Mouse (Mus musculus): ENCODE measurements around the gene Tmem101. TPM values are rescaled to one million over a fixed set of nuclear protein-coding genes. Genes with fewer than 3 reads are reported as not detected.
A peak's percentile ranks its signal among the peaks of the same experiment; 100 is the strongest.

The Tmem101 gene
- polyA plus RNA-seq (2015; fragmentation: Nextera tagmentation; extraction: Ambion mirVana): 10.9 and 11.4 TPM in 2 replicates

DNA sequence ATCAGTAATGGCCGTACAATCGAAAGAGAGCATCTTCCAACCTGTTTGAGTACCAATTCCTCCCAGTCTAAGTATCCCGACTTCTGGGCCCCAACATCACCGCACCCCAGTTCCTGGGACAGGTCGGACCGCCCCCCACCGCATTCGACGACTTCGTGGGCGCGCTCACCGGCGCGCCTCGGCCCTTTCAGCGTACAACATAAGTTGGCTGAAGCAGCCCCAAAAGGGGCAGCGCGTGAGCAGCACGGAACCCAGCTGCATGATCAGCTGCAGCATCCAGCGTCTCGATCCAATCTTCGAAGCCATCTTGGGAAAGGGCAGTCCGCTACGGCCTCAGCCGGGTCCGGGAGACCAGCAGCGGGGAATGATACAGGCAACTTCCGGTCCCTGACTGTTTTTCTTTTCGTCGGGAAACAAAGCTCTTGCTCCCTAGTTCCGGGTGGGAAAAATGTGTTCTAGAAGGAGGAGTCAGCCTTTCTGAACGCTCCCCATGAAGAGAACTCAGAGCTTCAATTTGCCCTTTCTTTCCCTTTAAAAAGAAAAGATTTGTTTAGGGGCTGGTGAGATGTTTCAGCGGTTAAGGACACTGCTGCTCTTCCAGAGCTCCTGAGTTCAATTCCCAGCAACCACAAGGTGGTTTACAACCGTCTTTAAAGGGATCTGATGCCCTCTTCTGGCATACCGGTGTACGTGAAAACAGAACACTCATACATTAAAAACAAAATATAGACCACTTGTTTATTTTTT, at the start of gene Tmem101:
Gene Tmem101 (minus strand): TSS at position 366 of the 747 bp plus-strand sequence.
- H3K27ac ChIP-seq (ENCODE audit: low read depth, low read length): 0 out of 2 replicates have a peak within 1 kb of the TSS, but pooled peaks have one; percentile 24
- H3K4me2 ChIP-seq (replicated peaks; ENCODE audit: low read depth): peak within 1 kb of the TSS; percentile 90
- H3K27me3 ChIP-seq (replicated peaks; ENCODE audit: control insufficient read depth, insufficient read depth, low read length): no peaks in the 10 kb centered on the region
- H3K36me3 ChIP-seq (ENCODE audit: control insufficient read depth, insufficient read depth): peaks cover 21% of the 10 kb centered on the region
- no peaks in the 10 kb centered on the region for H3K9me3 ChIP-seq (ENCODE audit: control insufficient read depth)
- WGBS: under 1% methylated on average over 37 of the region's 37 CpGs
- H3K9ac ChIP-seq (ENCODE audit: low read depth, low read length): peak within 1 kb of the TSS; percentile 64
- TF ChIP-seq CTCF (IDR thresholded peaks at IDR 0.05; ENCODE audit: low read depth): peak; percentile 60
- peak within 1 kb of the TSS; percentile 59 for H3K4me3 ChIP-seq (ENCODE audit: low read depth, low read length)
- ATAC-seq: peak; percentile 72
- H3K4me1 ChIP-seq (replicated peaks; ENCODE audit: control insufficient read depth, insufficient read depth, low read length): 0 out of 2 replicates have a peak, but pooled peaks cover 6% of the 10 kb centered on the region

DNA sequence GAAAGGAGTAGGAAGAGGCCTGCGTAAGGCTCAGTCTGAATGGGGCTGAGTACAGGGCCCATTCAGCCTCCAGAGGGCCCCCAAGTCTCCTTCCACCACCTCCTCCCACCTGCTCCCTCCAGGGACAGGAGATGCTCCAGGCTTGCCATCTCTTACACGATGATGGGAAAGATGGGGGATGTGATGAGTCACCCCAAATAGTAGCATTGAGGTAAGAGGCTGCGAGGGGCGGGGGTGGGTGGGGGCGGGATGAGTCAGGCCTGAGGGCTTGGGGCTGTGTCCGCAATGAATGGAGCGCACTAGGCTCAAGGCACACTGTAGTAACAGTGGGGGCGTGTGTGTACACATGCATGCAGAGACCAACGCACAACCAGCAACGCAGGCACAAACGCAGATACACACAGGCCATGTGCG, 45.2 kb upstream of the Tmem101 start:
- peaks cover 97% of the 10 kb centered on the region for H3K36me3 ChIP-seq (ENCODE audit: control insufficient read depth, insufficient read depth)
- H3K4me2 ChIP-seq (replicated peaks; ENCODE audit: low read depth): no peak overlapping the region
- ATAC-seq: no peak
- no peak overlapping the region for H3K9ac ChIP-seq (ENCODE audit: low read depth, low read length)
- H3K4me3 ChIP-seq (ENCODE audit: low read depth, low read length): no peak overlapping the region
- H3K9me3 ChIP-seq (ENCODE audit: control insufficient read depth): no peaks in the 10 kb centered on the region
- peak; percentile 52 for TF ChIP-seq CTCF (IDR thresholded peaks at IDR 0.05; ENCODE audit: low read depth)
- H3K4me1 ChIP-seq (replicated peaks; ENCODE audit: control insufficient read depth, insufficient read depth, low read length): no peaks in the 10 kb centered on the region
- no peak overlapping the region for H3K27ac ChIP-seq (ENCODE audit: low read depth, low read length)
- WGBS: 83% methylated on average over 12 of the region's 12 CpGs
- no peaks in the 10 kb centered on the region for H3K27me3 ChIP-seq (replicated peaks; ENCODE audit: control insufficient read depth, insufficient read depth, low read length)

DNA sequence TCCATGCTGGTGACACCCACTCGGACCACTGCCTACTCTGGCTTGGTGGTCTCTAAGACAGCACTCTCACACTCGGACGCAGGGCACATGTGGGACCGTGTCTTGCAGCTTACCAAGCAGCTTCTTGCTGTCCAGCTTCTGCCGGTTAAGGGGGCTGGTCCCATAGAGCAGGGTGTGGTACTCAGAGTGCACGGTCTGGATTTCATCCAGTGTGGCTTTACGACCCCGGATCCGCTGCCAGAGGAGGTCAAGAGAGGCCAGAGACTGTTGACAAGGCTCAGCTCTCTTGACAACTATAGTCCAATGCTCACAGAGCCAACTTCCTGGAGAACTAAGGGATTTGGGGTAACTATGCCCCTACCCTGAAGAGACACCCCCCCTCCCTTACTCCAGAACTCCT, 43.7 kb upstream of the Tmem101 start:
- Histone ChIP-seq H3K4me3 (ENCODE audit: low read depth, low read length) (no peak overlapping the region), H3K9me3 (ENCODE audit: control insufficient read depth) (no peaks in the 10 kb centered on the region), H3K27ac (ENCODE audit: low read depth, low read length) (no peak overlapping the region), H3K36me3 (ENCODE audit: control insufficient read depth, insufficient read depth) (peaks cover 97% of the 10 kb centered on the region), H3K9ac (ENCODE audit: low read depth, low read length) (no peak overlapping the region), H3K4me2 (replicated peaks; ENCODE audit: low read depth) (no peak overlapping the region), H3K4me1 (replicated peaks; ENCODE audit: control insufficient read depth, insufficient read depth, low read length) (no peaks in the 10 kb centered on the region), H3K27me3 (replicated peaks; ENCODE audit: control insufficient read depth, insufficient read depth, low read length) (no peaks in the 10 kb centered on the region)
- no peak for ATAC-seq
- no peak for TF ChIP-seq CTCF (IDR thresholded peaks at IDR 0.05; ENCODE audit: low read depth)
- 46% methylated on average over 9 of the region's 9 CpGs for WGBS

DNA sequence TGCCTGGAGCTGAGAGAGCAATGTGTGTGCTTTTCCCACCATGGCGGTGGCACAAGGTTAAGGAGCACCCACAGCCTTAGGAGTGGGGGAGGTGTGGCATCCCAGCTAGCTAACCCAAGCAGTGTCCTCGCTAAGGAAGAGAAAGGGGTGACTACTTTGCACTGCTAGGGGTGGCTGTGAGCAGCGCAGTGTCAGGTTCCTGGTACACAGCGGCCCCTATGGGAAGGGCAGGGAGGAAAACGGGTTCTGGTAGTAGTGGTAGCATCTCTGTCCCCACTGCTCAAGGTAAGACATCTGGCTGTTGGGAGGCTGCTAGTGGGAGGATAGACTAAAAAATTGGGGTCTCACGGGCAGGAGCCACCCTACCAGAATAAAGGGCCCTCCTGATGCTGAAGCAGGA, 42.0 kb upstream of the Tmem101 start:
- Histone ChIP-seq H3K4me1 (replicated peaks; ENCODE audit: control insufficient read depth, insufficient read depth, low read length) (no peaks in the 10 kb centered on the region), H3K4me2 (replicated peaks; ENCODE audit: low read depth) (no peak overlapping the region), H3K36me3 (ENCODE audit: control insufficient read depth, insufficient read depth) (peaks cover 95% of the 10 kb centered on the region), H3K9ac (ENCODE audit: low read depth, low read length) (no peak overlapping the region), H3K27me3 (replicated peaks; ENCODE audit: control insufficient read depth, insufficient read depth, low read length) (no peaks in the 10 kb centered on the region), H3K9me3 (ENCODE audit: control insufficient read depth) (no peaks in the 10 kb centered on the region), H3K4me3 (ENCODE audit: low read depth, low read length) (no peak overlapping the region), H3K27ac (ENCODE audit: low read depth, low read length) (no peak overlapping the region)
- ATAC-seq: no peak
- TF ChIP-seq CTCF (IDR thresholded peaks at IDR 0.05; ENCODE audit: low read depth): peak; percentile 53
- 74% methylated on average over 6 of the region's 6 CpGs for WGBS

DNA sequence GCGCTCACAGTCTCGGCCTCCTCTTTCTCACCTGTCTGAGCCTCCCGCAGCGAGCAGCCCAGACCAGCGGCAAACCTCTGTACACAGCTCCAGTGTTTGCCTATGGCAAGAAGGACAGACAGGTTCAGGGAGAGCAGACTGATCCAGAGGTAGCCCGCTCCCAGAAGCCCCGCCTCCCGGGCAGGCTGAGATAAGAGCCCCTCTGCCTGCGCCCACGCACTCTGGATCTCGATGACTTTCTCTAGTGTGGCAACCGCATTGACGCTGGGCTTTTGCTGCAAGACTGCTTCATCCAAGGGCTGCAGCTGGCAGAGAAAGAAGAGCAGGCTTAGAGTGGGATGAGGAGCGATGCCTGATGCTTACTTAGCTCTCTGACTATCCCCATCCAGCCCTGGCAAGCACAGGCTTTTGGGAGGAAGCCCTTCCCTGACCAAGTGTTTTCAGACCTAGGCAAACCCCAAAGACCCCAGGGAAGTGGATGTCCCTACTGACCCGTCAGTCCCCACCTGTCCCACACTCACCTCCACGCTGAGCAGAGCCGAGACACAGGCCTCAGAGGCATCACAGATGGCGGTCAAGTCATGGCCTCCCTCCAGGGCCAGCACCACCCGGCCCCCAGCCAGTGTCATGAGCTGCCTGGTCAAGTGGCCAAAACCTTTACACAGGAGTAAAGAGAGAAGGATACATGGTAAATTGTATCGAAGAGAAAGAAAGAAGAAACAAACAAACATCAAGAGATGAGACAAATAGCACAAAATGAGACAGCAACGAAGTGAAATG, 40.0 kb upstream of the Tmem101 start:
- no peak overlapping the region for H3K27ac ChIP-seq (ENCODE audit: low read depth, low read length)
- no peak for TF ChIP-seq CTCF (IDR thresholded peaks at IDR 0.05; ENCODE audit: low read depth)
- peaks cover 79% of the 10 kb centered on the region for H3K36me3 ChIP-seq (ENCODE audit: control insufficient read depth, insufficient read depth)
- H3K4me2 ChIP-seq (replicated peaks; ENCODE audit: low read depth): no peak overlapping the region
- H3K27me3 ChIP-seq (replicated peaks; ENCODE audit: control insufficient read depth, insufficient read depth, low read length): no peaks in the 10 kb centered on the region
- no peaks in the 10 kb centered on the region for H3K9me3 ChIP-seq (ENCODE audit: control insufficient read depth)
- WGBS: 66% methylated on average over 21 of the region's 21 CpGs
- no peak overlapping the region for H3K4me3 ChIP-seq (ENCODE audit: low read depth, low read length)
- ATAC-seq: no peak
- H3K4me1 ChIP-seq (replicated peaks; ENCODE audit: control insufficient read depth, insufficient read depth, low read length): no peaks in the 10 kb centered on the region
- no peak overlapping the region for H3K9ac ChIP-seq (ENCODE audit: low read depth, low read length)

DNA sequence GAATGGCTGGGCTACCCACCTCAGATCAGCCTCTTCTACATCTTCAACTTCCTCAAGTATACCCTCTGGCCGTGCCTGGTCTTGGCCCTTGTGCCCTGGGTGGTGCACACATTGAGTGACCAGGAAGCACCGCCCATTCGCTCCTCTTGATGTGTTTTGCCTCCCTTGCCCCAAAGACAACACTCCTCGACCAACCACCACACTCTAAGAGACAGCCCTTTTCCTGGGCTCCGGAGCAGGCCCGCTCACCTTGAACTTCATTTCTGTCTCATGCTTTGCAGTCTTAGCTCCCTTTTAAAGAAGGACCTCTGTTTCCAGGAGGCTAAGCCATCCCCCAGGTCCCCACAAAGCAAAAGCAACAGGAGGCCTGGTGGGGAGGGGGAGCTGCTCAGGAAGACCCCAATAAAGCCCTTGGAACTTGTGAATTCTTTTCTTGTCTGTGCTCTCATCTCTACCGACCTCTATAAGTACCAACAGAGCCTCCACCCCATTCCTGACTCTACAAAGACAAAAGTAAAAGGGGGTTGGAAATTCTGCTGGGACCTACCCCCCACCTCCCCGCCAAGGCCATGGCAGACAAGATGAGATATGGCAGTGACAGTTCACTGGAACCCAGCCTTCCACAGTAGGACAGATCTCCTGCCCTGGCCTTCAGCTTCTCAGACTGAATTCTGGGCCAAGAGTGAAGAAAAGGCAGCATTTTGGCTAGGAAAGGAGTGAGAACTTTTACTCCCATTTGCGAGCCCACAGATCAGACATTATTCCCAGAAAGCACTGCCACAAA, 37.6 kb upstream of the Tmem101 start:
- Histone ChIP-seq H3K9me3 (ENCODE audit: control insufficient read depth) (no peaks in the 10 kb centered on the region), H3K27me3 (replicated peaks; ENCODE audit: control insufficient read depth, insufficient read depth, low read length) (no peaks in the 10 kb centered on the region), H3K9ac (ENCODE audit: low read depth, low read length) (no peak overlapping the region), H3K27ac (ENCODE audit: low read depth, low read length) (no peak overlapping the region), H3K4me2 (replicated peaks; ENCODE audit: low read depth) (no peak overlapping the region), H3K36me3 (ENCODE audit: control insufficient read depth, insufficient read depth) (peaks cover 57% of the 10 kb centered on the region), H3K4me3 (ENCODE audit: low read depth, low read length) (no peak overlapping the region), H3K4me1 (replicated peaks; ENCODE audit: control insufficient read depth, insufficient read depth, low read length) (no peaks in the 10 kb centered on the region)
- 86% methylated on average over 9 of the region's 9 CpGs for WGBS
- TF ChIP-seq CTCF (IDR thresholded peaks at IDR 0.05; ENCODE audit: low read depth): no peak
- no peak for ATAC-seq
